Mouse (Mus musculus): Measurements from ENCODE around the gene Nxpe4.
"Not testable (repeated sequence)": the region's sequence is repeated elsewhere in the genome, so short reads cannot be mapped to it uniquely, and the experiment has no call there.

Nxpe4 gene

GRCm38 (mm10) chr9:48161505-48162192, at the start of gene Nxpe4:
Gene Nxpe4 (plus strand): TSS chr9:48162023.
- DNase-seq (ENCODE audit: low spot score in 2 of 2): no peak

DNA sequence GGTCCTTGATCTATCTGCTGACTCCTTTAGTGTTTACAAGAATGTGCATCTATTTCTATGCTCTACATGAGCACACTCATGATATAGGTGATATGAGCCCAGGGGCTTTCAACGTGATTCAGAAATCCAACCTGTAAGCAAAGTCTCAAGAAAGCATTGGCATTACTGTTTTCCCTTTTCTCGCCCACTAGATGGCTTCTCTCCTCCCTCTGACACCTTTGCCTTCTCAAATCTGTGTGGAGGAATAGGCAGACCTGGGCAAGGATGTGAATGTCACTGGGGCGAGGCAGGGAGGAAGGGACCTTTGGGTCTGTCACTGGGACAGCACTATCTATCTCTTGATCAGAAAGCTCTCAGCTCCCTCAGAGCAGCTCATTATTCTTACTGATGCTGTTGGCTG, 35.0 kb upstream of the Nxpe4 start:
- no peak for DNase-seq (ENCODE audit: low spot score in 2 of 2)

GRCm38 (mm10) chr9:48137507-48137906, 24.3 kb upstream of the Nxpe4 start:
- no peak for DNase-seq (ENCODE audit: low spot score in 2 of 2)

DNA sequence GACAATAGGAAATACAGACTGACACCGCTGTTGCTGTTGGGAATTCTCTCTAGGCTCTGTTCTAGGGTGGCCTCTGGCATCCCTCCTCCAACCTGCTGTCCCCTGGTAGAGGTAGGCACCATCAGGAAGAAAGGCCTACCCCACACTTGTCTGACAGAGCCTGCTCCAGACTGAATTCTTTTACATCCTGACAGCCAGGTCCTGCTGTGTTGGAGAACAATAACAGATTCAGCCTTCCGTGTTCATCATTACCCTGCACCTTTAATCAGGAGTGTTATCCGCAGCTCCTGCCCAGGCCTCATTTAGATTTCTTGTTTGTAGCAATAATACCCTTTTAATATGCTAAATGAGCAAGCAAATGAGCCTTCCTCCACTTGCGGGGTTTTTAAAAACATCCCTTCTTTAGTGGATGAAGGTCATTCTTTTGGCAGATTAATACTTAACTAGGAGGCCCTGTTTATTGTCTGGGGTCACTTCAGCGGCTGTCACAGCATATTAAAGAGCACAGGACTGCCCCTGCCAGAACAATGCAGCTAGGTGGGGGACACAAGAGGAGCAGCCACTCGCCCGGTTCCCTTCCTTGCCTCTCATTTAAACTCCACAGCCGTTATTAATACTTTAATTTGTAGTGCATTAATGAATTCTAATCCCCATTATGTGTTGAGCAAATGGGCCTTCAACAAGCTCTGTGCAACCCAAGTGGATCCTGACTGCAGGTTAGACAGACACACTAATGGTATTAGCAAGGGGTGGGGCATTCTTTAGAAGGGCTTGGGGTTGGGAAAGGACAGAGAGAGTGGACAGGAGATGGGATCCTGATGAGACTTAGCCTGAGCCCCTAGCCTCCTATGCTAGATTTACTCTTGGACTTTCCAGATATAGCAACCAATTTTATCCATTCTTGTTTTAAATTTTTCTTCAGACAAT, 21.1 kb upstream of the Nxpe4 start:
- DNase-seq (ENCODE audit: low spot score in 2 of 2): no peak

- no peak for DNase-seq (ENCODE audit: low spot score in 2 of 2)
Observed at GRCm38 (mm10) chr9:48142646-48143045, 19.2 kb upstream of the Nxpe4 start.

- no peak for DNase-seq (ENCODE audit: low spot score in 2 of 2)
Observed at GRCm38 (mm10) chr9:48146761-48147160, 15.1 kb upstream of the Nxpe4 start.

GRCm38 (mm10) chr9:48166531-48166930, 4.7 kb downstream of the Nxpe4 start:
- not testable (repeated sequence) for DNase-seq (ENCODE audit: low spot score in 2 of 2)

DNA sequence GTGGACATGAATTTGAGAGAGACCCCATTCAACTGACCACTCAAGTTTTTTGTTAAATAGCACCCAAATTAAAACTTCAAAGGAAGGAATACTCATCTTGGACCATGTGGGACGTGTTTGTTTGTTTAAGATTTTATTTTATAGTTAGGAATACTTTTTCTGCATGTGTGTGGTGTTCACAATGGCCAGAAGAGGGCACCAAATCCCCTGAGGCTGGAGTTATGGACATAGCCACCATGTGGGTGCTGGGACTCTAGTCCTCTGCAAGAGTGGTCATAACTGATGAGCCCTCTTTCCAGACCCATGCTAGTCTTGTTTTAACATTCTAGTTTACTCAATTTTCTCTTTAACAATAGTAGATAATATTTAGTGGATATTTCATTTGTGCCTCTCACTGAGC, 14.9 kb downstream of the Nxpe4 start:
- no peak for DNase-seq (ENCODE audit: low spot score in 2 of 2)

- DNase-seq (ENCODE audit: low spot score in 2 of 2): no peak
Observed at GRCm38 (mm10) chr9:48181300-48181699, 19.5 kb downstream of the Nxpe4 start.

- no peak for DNase-seq (ENCODE audit: low spot score in 2 of 2)
Observed at GRCm38 (mm10) chr9:48182718-48183414, 21.0 kb downstream of the Nxpe4 start.

DNA sequence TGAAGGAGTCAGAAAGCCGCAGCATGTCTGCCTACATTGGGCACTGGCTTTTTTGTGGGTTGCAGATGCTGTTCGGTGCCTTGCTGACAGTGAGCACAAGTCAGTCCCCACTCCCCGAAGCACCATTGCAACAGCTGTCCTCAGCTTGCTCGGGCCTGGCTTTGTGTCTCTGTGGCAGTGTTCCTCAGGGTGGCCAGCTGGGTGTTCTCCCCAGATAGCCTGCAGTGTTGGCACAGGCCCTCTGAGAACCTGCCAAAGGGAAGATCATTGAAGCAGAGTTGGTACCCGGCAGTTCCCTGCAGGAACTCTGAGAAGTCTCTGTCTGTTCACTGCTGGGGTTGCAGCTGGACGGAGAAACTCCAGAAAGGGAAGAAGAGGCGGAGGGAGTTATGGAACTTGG, 22.5 kb downstream of the Nxpe4 start:
- DNase-seq (ENCODE audit: low spot score in 2 of 2): no peak

DNA sequence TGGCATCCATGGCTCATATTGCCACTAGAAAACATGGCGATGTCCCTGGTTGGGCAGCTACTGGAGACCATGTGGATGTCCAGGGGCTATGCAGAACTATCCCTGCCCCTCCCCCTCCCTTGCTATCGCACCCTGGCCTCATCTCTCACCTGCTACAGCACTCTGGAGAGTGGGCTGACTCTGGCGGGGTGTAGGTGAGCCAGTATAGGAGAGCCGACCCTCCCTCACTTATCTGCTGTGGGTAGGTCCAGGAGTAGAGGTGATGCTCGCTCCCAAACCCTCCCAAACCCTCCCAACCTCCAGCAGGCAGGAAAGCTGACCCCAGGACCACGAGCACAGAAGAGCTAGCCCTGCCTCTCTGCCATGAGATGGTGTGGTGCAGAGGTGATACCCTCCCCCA, 27.0 kb downstream of the Nxpe4 start:
- DNase-seq (ENCODE audit: low spot score in 2 of 2): no peak

DNA sequence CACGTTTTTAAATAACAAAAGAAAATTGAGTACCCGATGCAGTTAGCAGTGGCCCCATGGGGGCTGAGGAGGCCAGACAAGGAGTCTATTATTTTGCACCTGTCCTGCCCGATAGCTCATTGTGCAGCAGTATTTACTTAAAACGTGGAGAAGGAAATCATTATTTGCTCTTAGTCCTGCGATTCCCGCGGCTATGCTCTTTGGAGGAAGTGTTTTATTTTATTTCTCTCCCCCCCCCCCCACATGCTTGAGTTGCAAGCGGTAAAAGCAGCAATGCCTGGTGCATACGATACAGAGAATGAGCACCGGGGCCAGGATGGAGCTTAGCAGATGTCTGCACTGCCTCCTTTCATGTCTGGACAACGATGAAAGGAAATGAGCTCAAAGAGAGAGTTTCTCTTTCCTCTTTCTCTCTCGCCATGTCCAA, 35.6 kb downstream of the Nxpe4 start:
- no peak for DNase-seq (ENCODE audit: low spot score in 2 of 2)

- no peak for DNase-seq (ENCODE audit: low spot score in 2 of 2)
Observed at GRCm38 (mm10) chr9:48210970-48211369, 49.1 kb downstream of the Nxpe4 start.

DNA sequence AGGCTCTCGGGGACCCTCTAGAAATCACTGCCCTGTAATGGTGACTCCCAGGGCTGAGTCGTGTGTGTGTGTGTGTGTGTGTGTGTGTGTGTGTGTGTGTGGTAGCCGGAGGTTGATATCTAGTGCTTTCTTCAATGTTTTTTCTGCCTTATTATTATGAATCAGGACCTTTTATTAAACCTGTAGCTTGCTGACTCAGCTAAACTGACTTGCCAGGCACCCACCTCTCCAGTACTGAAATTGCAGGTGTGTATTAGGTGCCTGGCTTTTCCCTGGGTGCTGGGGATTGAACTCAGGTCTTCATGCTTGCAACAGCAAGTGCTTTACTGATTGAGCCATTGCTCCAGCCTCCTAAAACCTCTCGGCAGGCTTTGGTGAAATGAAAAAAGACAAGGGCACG, 50.1 kb downstream of the Nxpe4 start:
- DNase-seq (ENCODE audit: low spot score in 2 of 2): no peak

DNA sequence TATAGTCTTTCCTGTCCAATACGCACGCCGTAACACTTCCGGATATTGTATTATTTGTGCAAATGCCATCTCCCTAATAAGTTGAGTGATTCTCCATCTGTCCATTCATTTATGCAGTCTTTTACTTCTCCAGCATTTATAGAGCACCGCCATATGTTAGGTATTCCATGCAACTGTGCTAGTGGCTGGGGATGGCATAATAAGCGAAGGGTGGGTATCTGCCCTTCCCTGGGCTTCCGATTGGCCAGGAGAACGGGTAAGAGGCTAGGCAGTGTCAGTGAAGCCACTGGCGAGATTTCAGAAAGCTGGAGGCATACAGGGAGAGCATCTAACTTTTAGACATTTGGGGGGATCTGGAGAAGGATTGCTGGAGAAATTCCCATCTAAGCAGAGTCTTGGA, 52.9 kb downstream of the Nxpe4 start:
- DNase-seq (ENCODE audit: low spot score in 2 of 2): no peak

- no peak for DNase-seq (ENCODE audit: low spot score in 2 of 2)
Observed at GRCm38 (mm10) chr9:48216091-48217001, 54.5 kb downstream of the Nxpe4 start.

DNA sequence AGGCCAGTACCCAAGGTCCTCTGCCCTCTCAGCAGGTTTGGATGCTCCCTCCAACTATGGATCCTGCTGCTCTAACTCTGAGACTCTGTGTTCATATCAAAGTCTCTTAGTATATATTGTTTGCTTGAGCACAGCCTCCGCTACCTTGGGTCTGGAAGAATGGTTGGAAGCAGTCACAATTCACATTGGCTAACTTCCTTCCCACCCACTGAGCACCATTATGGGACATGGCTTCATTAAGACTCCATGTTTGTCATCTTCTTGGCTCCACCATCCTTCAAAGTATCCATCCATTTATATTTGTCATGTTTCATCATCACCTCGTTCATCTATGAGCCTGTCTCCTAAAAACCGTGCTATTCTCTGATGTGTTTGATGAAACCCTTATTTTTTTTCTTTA, 68.9 kb downstream of the Nxpe4 start:
- no peak for DNase-seq (ENCODE audit: low spot score in 2 of 2)

GRCm38 (mm10) chr9:48236455-48236854, 74.6 kb downstream of the Nxpe4 start:
- DNase-seq (ENCODE audit: low spot score in 2 of 2): no peak

GRCm38 (mm10) chr9:48238153-48238755, 76.4 kb downstream of the Nxpe4 start:
- DNase-seq (ENCODE audit: low spot score in 2 of 2): peak; percentile 26 to 72

DNA sequence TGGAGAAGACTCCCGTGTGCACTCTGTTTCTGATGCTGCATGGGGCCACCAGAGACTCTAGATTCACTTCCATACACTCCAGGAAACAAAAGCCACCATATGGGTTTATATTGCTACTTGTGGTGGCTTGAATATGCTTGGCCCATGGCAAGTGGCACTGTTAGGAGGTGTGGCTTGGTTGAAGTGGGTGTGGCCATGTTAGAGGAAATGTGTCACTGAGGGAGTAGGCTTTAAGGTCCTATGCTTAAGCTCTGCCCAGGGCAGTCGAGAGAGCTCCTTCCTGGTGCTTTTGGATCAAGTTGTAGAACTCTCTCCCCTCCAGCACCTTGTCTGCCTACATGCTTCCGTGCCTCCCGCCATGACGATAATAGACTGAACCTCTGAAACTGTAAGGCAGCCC, 77.6 kb downstream of the Nxpe4 start:
- no peak for DNase-seq (ENCODE audit: low spot score in 2 of 2)
